Mouse (Mus musculus) retina, adult 2 months (tissue): ENCODE results near the gene Gm21953.
"Not testable (repeated sequence)": the region's sequence is repeated elsewhere in the genome, so short reads cannot be mapped to it uniquely, and the experiment has no call there.

Experiments
- DNase-seq: peaks from one replicate; pipeline ENCODE4 v3.0.0-alpha.2; 2012; ENCODE audit warnings: low read depth, low spot score

The Gm21953 gene

GRCm38 (mm10) chr4:42293967-42294366 is at the start of gene Gm21953:
TSS of gene Gm21953 (plus strand) at chr4:42294267.
- DNase-seq, result not testable (repeated sequence)

GRCm38 (mm10) chr4:42255467-42255866 is 38.6 kb upstream of the Gm21953 start, which contains the start of gene Ccl21b:
TSS of gene Ccl21b (plus strand) at chr4:42255767.
- DNase-seq, result not testable (repeated sequence)

GRCm38 (mm10) chr4:42318034-42318433 is 24.0 kb downstream of the Gm21953 start, which contains the start of gene Fam205a3:
TSS of gene Fam205a3 (plus strand) at chr4:42318334.
- not testable (repeated sequence) for DNase-seq
